Mouse (Mus musculus) ES-E14 (cell line): ENCODE measurements around the gene Utrn. TPM values are rescaled to one million over a fixed set of nuclear protein-coding genes. Genes with fewer than 3 reads are reported as not detected.

Experiments
- DNase-seq: peaks from one replicate; pipeline ENCODE4 v3.0.0-alpha.2; 2013; ENCODE audit warnings: low read depth, low spot score
- H3K27ac ChIP-seq: 2 replicates; pipeline ENCODE4 v1.5.1; 2012; ENCODE audit warnings: low read depth, mild to moderate bottlenecking, low read length, moderate library complexity, mixed read lengths; ENCODE audit not compliant: poor library complexity, insufficient read depth, severe bottlenecking
- H3K36me3 ChIP-seq: 2 replicates; pipeline ENCODE4 v1.6.1; 2012; ENCODE audit warnings: mild to moderate bottlenecking, low read length, moderate library complexity, mixed read lengths; ENCODE audit not compliant: control insufficient read depth, poor library complexity, insufficient read depth, severe bottlenecking
- H3K4me1 ChIP-seq, 2 experiments: fragments of 150-350 bp in 1 of 2; sonication (generic) in 1 of 2; 2 replicates each; pipeline ENCODE4 v1.6.1; 2012; ENCODE audit warnings: low read length in 2 of 2, mild to moderate bottlenecking in 1 of 2, mixed read lengths in 1 of 2; ENCODE audit not compliant: control insufficient read depth in 2 of 2, insufficient read depth in 2 of 2, poor library complexity in 1 of 2
- H3K4me3 ChIP-seq, 2 experiments: fragments of 150-350 bp in 1 of 2; sonication (generic) in 1 of 2; 2 replicates each; pipeline ENCODE4 v1.5.1; 2012; ENCODE audit warnings: low read length in 2 of 2, low read depth in 1 of 2, mild to moderate bottlenecking in 1 of 2, mixed read lengths in 1 of 2; ENCODE audit not compliant: insufficient read depth in 1 of 2, poor library complexity in 1 of 2, severe bottlenecking in 1 of 2
- H3K9ac ChIP-seq: 2 replicates; pipeline ENCODE4 v1.6.1; 2012; ENCODE audit warnings: low read depth, mild to moderate bottlenecking, low read length, mixed read lengths; ENCODE audit not compliant: poor library complexity, insufficient read depth, severe bottlenecking
- H3K9me3 ChIP-seq: fragments of 150-350 bp; sonication (generic); 2 replicates; pipeline ENCODE4 v1.6.1; 2012; ENCODE audit warnings: low read depth, mild to moderate bottlenecking, low read length; ENCODE audit not compliant: control insufficient read depth, insufficient read depth
- CHD2 ChIP-seq: IDR thresholded peaks from 2 replicates; pipeline ENCODE4 v1.6.1; 2014; ENCODE audit warnings: mild to moderate bottlenecking, low read depth, low read length, inconsistent platforms
- HCFC1 ChIP-seq: IDR thresholded peaks from 2 replicates; pipeline ENCODE4 v1.6.1; 2012; ENCODE audit warnings: low read length, inconsistent platforms, borderline replicate concordance; ENCODE audit not compliant: insufficient read depth
- MAFK ChIP-seq: IDR thresholded peaks from 2 replicates; pipeline ENCODE4 v1.6.1; 2014; ENCODE audit warnings: mild to moderate bottlenecking, low read depth, low read length, inconsistent platforms; ENCODE audit not compliant: insufficient read depth
- ZC3H11A ChIP-seq: IDR thresholded peaks from 2 replicates; pipeline ENCODE4 v1.6.1; 2012; ENCODE audit warnings: low read depth, mild to moderate bottlenecking, inconsistent platforms, low read length, borderline replicate concordance
- ZNF384 ChIP-seq: IDR thresholded peaks from 2 replicates; pipeline ENCODE4 v1.6.1; 2012; ENCODE audit warnings: low read depth, low read length, inconsistent platforms
- in situ Hi-C, 2 experiments: fragments of 600-800 bp; cut with MboI; formaldehyde crosslinking; loops; one replicate each; pipeline ENCODE4 v1.15.1; 2025; ENCODE audit warnings: low sequenced_read_pairs in 2 of 2, inconsistent platforms in 1 of 2; ENCODE audit not compliant: unreplicated experiment in 2 of 2
- total RNA-seq: library from RNA; depleted of rRNA; stranded (reverse); fragments of 300-350 nt; gene quantifications from 2 replicates; pipeline ENCODE4 v1.2.3, GENCODE M21; 2012

Gene Utrn
- total RNA-seq, 1 experiment, result 66.9 TPM

GRCm38 (mm10) chr10:12790881-12791280 is 78.3 kb downstream of the Utrn start:
- Histone ChIP-seq H3K9ac (no peak overlapping the region), H3K4me3 (no peak overlapping the region), H3K27ac (no peak overlapping the region; the same call in 1 of the 2 replicates), H3K36me3 (no peaks in the 10 kb centered on the region), H3K4me1 (peaks cover 4 to 28% of the 10 kb centered on the region in 2 experiments; a peak in 3 of 4 replicates), H3K9me3 (no peaks in the 10 kb centered on the region)
- no peak for DNase-seq
- in situ Hi-C loops, result no loop called here
- TF ChIP-seq ZNF384, result no peak
- TF ChIP-seq HCFC1, result no peak
- TF ChIP-seq CHD2, result no peak
- TF ChIP-seq ZC3H11A, result no peak
- TF ChIP-seq MAFK, result no peak

GRCm38 (mm10) chr10:12788529-12788928 is 80.6 kb downstream of the Utrn start:
- Histone ChIP-seq H3K27ac (peak overlapping the region; percentile 71; the same call in 1 of the 2 replicates), H3K4me3 (no peak overlapping the region)
- in situ Hi-C loops, result no loop called here

GRCm38 (mm10) chr10:12787965-12788364 is 81.2 kb downstream of the Utrn start:
- H3K4me1 ChIP-seq, result peaks cover 4 to 32% of the 10 kb centered on the region in 2 experiments; a peak in 3 of 4 replicates
- no peak for DNase-seq
- TF ChIP-seq MAFK, result no peak
- TF ChIP-seq ZNF384, result no peak
- no peak for TF ChIP-seq ZC3H11A
- no peak for TF ChIP-seq CHD2
- TF ChIP-seq HCFC1, result no peak
- no peak overlapping the region for H3K9ac ChIP-seq
- no peak overlapping the region for H3K27ac ChIP-seq
- no peaks in the 10 kb centered on the region for H3K9me3 ChIP-seq
- H3K4me3 ChIP-seq, result no peak overlapping the region
- H3K36me3 ChIP-seq, result no peaks in the 10 kb centered on the region
- in situ Hi-C loops, result no loop called here

More at GRCm38 (mm10) chr10:12788529-12788928, 80.6 kb downstream of the Utrn start:
- TF ChIP-seq MAFK (no peak), ZC3H11A (no peak), ZNF384 (no peak), HCFC1 (no peak), CHD2 (no peak)
- H3K9me3 ChIP-seq, result no peaks in the 10 kb centered on the region
- H3K9ac ChIP-seq, result no peak overlapping the region
- DNase-seq, result no peak
- peaks cover 4 to 32% of the 10 kb centered on the region in 2 experiments; a peak in 3 of 4 replicates for H3K4me1 ChIP-seq
- H3K36me3 ChIP-seq, result no peaks in the 10 kb centered on the region

- Histone ChIP-seq H3K27ac (0 out of 2 replicates have a peak overlapping the region, but pooled peaks have one; percentile 33), H3K4me3 (no peak overlapping the region), H3K9me3 (no peaks in the 10 kb centered on the region), H3K4me1 (peaks cover 0 to 19% of the 10 kb centered on the region in 2 experiments; a peak in 3 of 4 replicates), H3K36me3 (no peaks in the 10 kb centered on the region), H3K9ac (no peak overlapping the region)
- no peak for DNase-seq
- in situ Hi-C loops, result no loop called here
- TF ChIP-seq ZNF384 (no peak), CHD2 (no peak), MAFK (no peak), HCFC1 (no peak), ZC3H11A (no peak)
Observed at GRCm38 (mm10) chr10:12785299-12785698, 83.9 kb downstream of the Utrn start.

- in situ Hi-C loops, result no loop called here
- Histone ChIP-seq H3K36me3 (no peaks in the 10 kb centered on the region), H3K27ac (no peak overlapping the region), H3K9ac (no peak overlapping the region), H3K4me1 (peaks cover 0 to 6% of the 10 kb centered on the region in 2 experiments; a peak in 2 of 4 replicates), H3K9me3 (no peaks in the 10 kb centered on the region), H3K4me3 (no peak overlapping the region)
- TF ChIP-seq HCFC1 (no peak), CHD2 (no peak), ZC3H11A (no peak), MAFK (no peak), ZNF384 (no peak)
- DNase-seq, result no peak
Observed at GRCm38 (mm10) chr10:12781381-12781907, 87.7 kb downstream of the Utrn start.
